Mouse (Mus musculus) ES-E14 (cell line): Measurements from ENCODE around the gene Tcf23.

Experiments used
- CHD2 ChIP-seq: IDR thresholded peaks from 2 replicates; pipeline ENCODE4 v1.6.1; 2014; ENCODE audit warnings: mild to moderate bottlenecking, low read depth, low read length, inconsistent platforms
- HCFC1 ChIP-seq: IDR thresholded peaks from 2 replicates; pipeline ENCODE4 v1.6.1; 2012; ENCODE audit warnings: low read length, inconsistent platforms, borderline replicate concordance; ENCODE audit not compliant: insufficient read depth
- MAFK ChIP-seq: IDR thresholded peaks from 2 replicates; pipeline ENCODE4 v1.6.1; 2014; ENCODE audit warnings: mild to moderate bottlenecking, low read depth, low read length, inconsistent platforms; ENCODE audit not compliant: insufficient read depth
- ZC3H11A ChIP-seq: IDR thresholded peaks from 2 replicates; pipeline ENCODE4 v1.6.1; 2012; ENCODE audit warnings: low read depth, mild to moderate bottlenecking, inconsistent platforms, low read length, borderline replicate concordance
- ZNF384 ChIP-seq: IDR thresholded peaks from 2 replicates; pipeline ENCODE4 v1.6.1; 2012; ENCODE audit warnings: low read depth, low read length, inconsistent platforms

DNA sequence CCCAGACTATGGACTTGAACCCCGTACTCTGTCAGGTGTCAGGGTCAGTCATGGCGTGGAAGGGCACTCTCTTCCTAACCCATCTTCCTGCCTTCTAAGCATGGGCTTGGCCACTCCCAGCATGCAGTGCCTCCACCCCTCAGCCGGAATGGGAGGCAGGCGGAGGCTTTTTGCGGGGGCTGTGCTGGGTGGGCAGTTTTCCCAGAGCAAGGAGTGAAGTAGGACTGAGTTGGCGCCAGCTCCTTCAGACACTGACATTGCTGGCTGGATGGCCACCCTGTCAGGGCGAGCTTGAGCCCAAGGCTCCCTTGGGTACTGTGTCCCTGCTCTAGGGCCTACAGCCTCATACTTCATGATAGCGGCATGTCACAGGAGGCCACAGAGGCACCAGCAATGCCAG lies at the start of gene Tcf23:
- TF ChIP-seq HCFC1 (no peak), MAFK (no peak), ZC3H11A (no peak), CHD2 (no peak), ZNF384 (no peak)
